Mouse (Mus musculus) spleen, adult 2 months (tissue): Measurements from ENCODE around the gene Cope.

Experiments used
- CTCF ChIP-seq: fragments of 200-500 bp; IDR thresholded peaks from 2 replicates; pipeline ENCODE4 v1.5.1; 2011; ENCODE audit warnings: mild to moderate bottlenecking, inconsistent platforms; ENCODE audit not compliant: insufficient read depth, insufficient read length, insufficient replicate concordance; ENCODE audit errors: extremely low read depth
- POLR2A ChIP-seq: fragments of 200-500 bp; IDR thresholded peaks from 2 replicates; pipeline ENCODE4 v1.6.1; 2011; ENCODE audit warnings: low read depth, low read length, inconsistent platforms

DNA sequence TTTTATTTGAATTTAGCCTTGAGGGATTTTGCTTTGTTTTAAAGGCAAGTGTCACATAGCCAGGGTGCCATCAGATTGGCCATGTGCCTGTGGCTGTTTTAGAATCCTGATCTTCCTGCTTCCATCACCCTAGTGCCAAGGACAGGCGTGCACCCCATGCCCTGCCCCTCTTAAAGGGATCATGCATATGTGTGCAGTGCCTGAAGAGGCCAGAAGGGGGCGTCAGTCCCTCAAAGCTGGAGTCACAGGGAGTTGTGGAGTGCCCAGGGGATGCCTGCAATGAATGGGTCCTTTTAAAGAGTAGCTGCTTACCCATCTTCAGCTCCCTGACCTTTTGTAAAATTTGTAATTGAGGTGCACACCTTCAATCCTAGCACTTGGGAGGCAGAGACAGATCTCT, 7.0 kb downstream of the Cope start:
- TF ChIP-seq CTCF (peak; percentile 48; the same call in 1 of the 2 replicates), POLR2A (no peak)
